Mouse (Mus musculus) lung, postnatal 14 days (tissue): Measurements from ENCODE around the gene Pnmt.

Experiments used
- DNase-seq: peaks from one replicate; pipeline ENCODE4 v3.0.0; 2021

Pnmt gene

GRCm38 (mm10) chr11:98385638-98386585 lies at the start of gene Pnmt:
Gene Pnmt (plus strand): TSS chr11:98386450.
- DNase-seq, result no peak

GRCm38 (mm10) chr11:98338507-98338961 lies 47.7 kb upstream of the Pnmt start:
- peak; percentile 62 for DNase-seq

- no peak for DNase-seq
These were observed 47.2 kb upstream of the Pnmt start for GRCm38 (mm10) chr11:98339071-98339501.

- no peak for DNase-seq
These were observed 46.5 kb upstream of the Pnmt start for GRCm38 (mm10) chr11:98339679-98340287.

- DNase-seq, result no peak
These were observed 45.7 kb upstream of the Pnmt start for GRCm38 (mm10) chr11:98340597-98340996.

GRCm38 (mm10) chr11:98341174-98341573 lies 45.1 kb upstream of the Pnmt start:
- no peak for DNase-seq

GRCm38 (mm10) chr11:98342000-98342945 lies 44.0 kb upstream of the Pnmt start:
- peak; percentile 96 for DNase-seq

- DNase-seq, result peak; percentile 86
These were observed 41.0 kb upstream of the Pnmt start for GRCm38 (mm10) chr11:98345253-98345652.

GRCm38 (mm10) chr11:98346168-98346567 lies 40.1 kb upstream of the Pnmt start:
- DNase-seq, result no peak

GRCm38 (mm10) chr11:98347385-98348082 lies 38.7 kb upstream of the Pnmt start:
- peak; percentile 24 for DNase-seq

GRCm38 (mm10) chr11:98348083-98348961 lies 37.9 kb upstream of the Pnmt start, which contains the start of gene Ppp1r1b:
Gene Ppp1r1b (plus strand): TSS chr11:98348404.
- peak; percentile 60 for DNase-seq

GRCm38 (mm10) chr11:98349308-98349707 lies 36.9 kb upstream of the Pnmt start:
- DNase-seq, result no peak

- DNase-seq, result peak; percentile 25
These were observed 33.8 kb upstream of the Pnmt start for GRCm38 (mm10) chr11:98352272-98352990.

- peak; percentile 42 for DNase-seq
These were observed 32.5 kb upstream of the Pnmt start for GRCm38 (mm10) chr11:98353651-98354211.

- no peak for DNase-seq
These were observed 31.8 kb upstream of the Pnmt start for GRCm38 (mm10) chr11:98354445-98354844.

GRCm38 (mm10) chr11:98355732-98356299 lies 30.4 kb upstream of the Pnmt start:
- peak; percentile 57 for DNase-seq

- no peak for DNase-seq
These were observed 29.4 kb upstream of the Pnmt start for GRCm38 (mm10) chr11:98356625-98357394.

- no peak for DNase-seq
These were observed 28.7 kb upstream of the Pnmt start for GRCm38 (mm10) chr11:98357396-98358160.
